Mouse (Mus musculus): Measurements from ENCODE around the gene Hist1h2ad. TPM values are rescaled to one million over a fixed set of nuclear protein-coding genes. Genes with fewer than 3 reads are reported as not detected.
A peak's percentile ranks its signal among the peaks of the same experiment; 100 is the strongest.
"Not testable (repeated sequence)": the region's sequence is repeated elsewhere in the genome, so short reads cannot be mapped to it uniquely, and the experiment has no call there.

The Hist1h2ad gene
- polyA plus RNA-seq, 1 experiment from 2014 or later: 4.1 TPM

- not testable (repeated sequence) for H3K36me3 ChIP-seq (replicated peaks); H3K9me3 ChIP-seq (replicated peaks); H3K27me3 ChIP-seq
- H3K27ac ChIP-seq (replicated peaks): peak within 1 kb of the TSS; percentile 98
- peak; percentile 38 for ATAC-seq (ENCODE audit: insufficient read depth)
- peak within 1 kb of the TSS; percentile 78 for H3K4me2 ChIP-seq
- WGBS (ENCODE audit: insufficient replicate concordance): under 1% methylated on average over 31 of the region's 53 CpGs
- peak within 1 kb of the TSS; percentile 66 for H3K4me3 ChIP-seq (replicated peaks)
- H3K4me1 ChIP-seq (replicated peaks): peaks cover 47% of the 10 kb centered on the region
- peak within 1 kb of the TSS; percentile 75 for H3K9ac ChIP-seq
Observed at GRCm38 (mm10) chr13:23533560-23534367, 40.4 kb upstream of the Hist1h2ad start, which contains the start of gene Hist1h2af. Gene Hist1h2af, plus strand, starts transcription at chr13:23533906.

GRCm38 (mm10) chr13:23534368-23535131 lies 39.6 kb upstream of the Hist1h2ad start:
- ATAC-seq (ENCODE audit: insufficient read depth): peak; percentile 21
- H3K36me3 ChIP-seq (replicated peaks): no peaks in the 10 kb centered on the region
- under 1% methylated on average over 15 of the region's 15 CpGs for WGBS (ENCODE audit: insufficient replicate concordance)
- H3K4me2 ChIP-seq: peak overlapping the region; percentile 78
- no peaks in the 10 kb centered on the region for H3K9me3 ChIP-seq (replicated peaks)
- peak overlapping the region; percentile 66 for H3K4me3 ChIP-seq (replicated peaks)
- peak overlapping the region; percentile 75 for H3K9ac ChIP-seq
- peak overlapping the region; percentile 98 for H3K27ac ChIP-seq (replicated peaks)
- no peaks in the 10 kb centered on the region for H3K27me3 ChIP-seq
- peaks cover 47% of the 10 kb centered on the region for H3K4me1 ChIP-seq (replicated peaks)

- H3K27ac ChIP-seq (replicated peaks): peak within 1 kb of the TSS; percentile 98
- H3K4me2 ChIP-seq: peak within 1 kb of the TSS; percentile 78
- under 1% methylated on average over 54 of the region's 62 CpGs for whole genome bisulfite sequencing (ENCODE audit: insufficient replicate concordance)
- peak within 1 kb of the TSS; percentile 75 for H3K9ac ChIP-seq
- H3K4me3 ChIP-seq (replicated peaks): peak within 1 kb of the TSS; percentile 66
- peak; percentile 84 for ATAC-seq (ENCODE audit: insufficient read depth)
- H3K4me1 ChIP-seq (replicated peaks): peaks cover 50% of the 10 kb centered on the region
- H3K27me3 ChIP-seq; H3K36me3 ChIP-seq (replicated peaks); H3K9me3 ChIP-seq (replicated peaks): not testable (repeated sequence)
Observed at GRCm38 (mm10) chr13:23535137-23536075, 38.8 kb upstream of the Hist1h2ad start, which contains the start of gene Hist1h3g. Gene Hist1h3g, plus strand, starts transcription at chr13:23535422.

- H3K27me3 ChIP-seq: no peaks in the 10 kb centered on the region
- H3K9ac ChIP-seq: peak overlapping the region; percentile 73
- 12% methylated on average over 7 of the region's 7 CpGs for WGBS (ENCODE audit: insufficient replicate concordance)
- no peaks in the 10 kb centered on the region for H3K9me3 ChIP-seq (replicated peaks)
- peak overlapping the region; percentile 98 for H3K27ac ChIP-seq (replicated peaks)
- peak overlapping the region; percentile 66 for H3K4me3 ChIP-seq (replicated peaks)
- H3K36me3 ChIP-seq (replicated peaks): no peaks in the 10 kb centered on the region
- peak overlapping the region; percentile 78 for H3K4me2 ChIP-seq
- ATAC-seq (ENCODE audit: insufficient read depth): no peak
- peaks cover 55% of the 10 kb centered on the region for H3K4me1 ChIP-seq (replicated peaks)
Observed at GRCm38 (mm10) chr13:23536076-23536822, 37.9 kb upstream of the Hist1h2ad start.

GRCm38 (mm10) chr13:23537006-23537710 lies 37.0 kb upstream of the Hist1h2ad start:
- no peaks in the 10 kb centered on the region for H3K9me3 ChIP-seq (replicated peaks)
- ATAC-seq (ENCODE audit: insufficient read depth): no peak
- H3K4me1 ChIP-seq (replicated peaks): peaks cover 58% of the 10 kb centered on the region
- H3K9ac ChIP-seq: peak overlapping the region; percentile 73
- H3K4me3 ChIP-seq (replicated peaks): peak overlapping the region; percentile 66
- H3K27ac ChIP-seq (replicated peaks): peak overlapping the region; percentile 98
- H3K27me3 ChIP-seq: no peaks in the 10 kb centered on the region
- H3K4me2 ChIP-seq: peak overlapping the region; percentile 78
- no peaks in the 10 kb centered on the region for H3K36me3 ChIP-seq (replicated peaks)
- 57% methylated on average over 3 of the region's 3 CpGs for WGBS (ENCODE audit: insufficient replicate concordance)

GRCm38 (mm10) chr13:23538249-23538648 lies 35.9 kb upstream of the Hist1h2ad start:
- H3K4me2 ChIP-seq: peak overlapping the region; percentile 78

GRCm38 (mm10) chr13:23539821-23540220 lies 34.4 kb upstream of the Hist1h2ad start:
- ATAC-seq (ENCODE audit: insufficient read depth); H3K4me3 ChIP-seq (replicated peaks); H3K9me3 ChIP-seq (replicated peaks); H3K4me2 ChIP-seq; H3K9ac ChIP-seq; H3K36me3 ChIP-seq (replicated peaks); H3K27me3 ChIP-seq: not testable (repeated sequence)
- Histone ChIP-seq H3K4me1 (replicated peaks) (peaks cover 40% of the 10 kb centered on the region), H3K27ac (replicated peaks) (peak overlapping the region; percentile 98; the same call in 1 of the 2 replicates)
- 66% methylated on average over 1 of the region's 1 CpGs for WGBS (ENCODE audit: insufficient replicate concordance)

More at GRCm38 (mm10) chr13:23538249-23538648, 35.9 kb upstream of the Hist1h2ad start:
- Histone ChIP-seq H3K9me3 (replicated peaks) (no peaks in the 10 kb centered on the region), H3K36me3 (replicated peaks) (no peaks in the 10 kb centered on the region), H3K4me3 (replicated peaks) (0 out of 2 replicates have a peak overlapping the region, but pooled peaks have one; percentile 66), H3K9ac (peak overlapping the region; percentile 73; the same call in 1 of the 2 replicates), H3K27ac (replicated peaks) (peak overlapping the region; percentile 98), H3K4me1 (replicated peaks) (peaks cover 47% of the 10 kb centered on the region), H3K27me3 (no peaks in the 10 kb centered on the region)
- no peak for ATAC-seq (ENCODE audit: insufficient read depth)
- WGBS (ENCODE audit: insufficient replicate concordance): 72% methylated on average over 5 of the region's 5 CpGs

GRCm38 (mm10) chr13:23541497-23541896 lies 32.7 kb upstream of the Hist1h2ad start:
- peak overlapping the region; percentile 63 for H3K4me3 ChIP-seq (replicated peaks)
- H3K27me3 ChIP-seq: no peaks in the 10 kb centered on the region
- 0 out of 2 replicates have a peak overlapping the region, but pooled peaks have one; percentile 43 for H3K9ac ChIP-seq
- WGBS (ENCODE audit: insufficient replicate concordance): 46% methylated on average over 3 of the region's 3 CpGs
- peaks cover 45% of the 10 kb centered on the region for H3K4me1 ChIP-seq (replicated peaks)
- no peaks in the 10 kb centered on the region for H3K9me3 ChIP-seq (replicated peaks)
- peak overlapping the region; percentile 74 for H3K27ac ChIP-seq (replicated peaks)
- no peak for ATAC-seq (ENCODE audit: insufficient read depth)
- no peaks in the 10 kb centered on the region for H3K36me3 ChIP-seq (replicated peaks)
- peak overlapping the region; percentile 66 for H3K4me2 ChIP-seq

- H3K27ac ChIP-seq (replicated peaks): peak overlapping the region; percentile 97
- peaks cover 42% of the 10 kb centered on the region for H3K4me1 ChIP-seq (replicated peaks)
- not testable (repeated sequence) for H3K9me3 ChIP-seq (replicated peaks); H3K36me3 ChIP-seq (replicated peaks); ATAC-seq (ENCODE audit: insufficient read depth); H3K27me3 ChIP-seq
- peak overlapping the region; percentile 63 for H3K4me3 ChIP-seq (replicated peaks)
- H3K9ac ChIP-seq: peak overlapping the region; percentile 75
- WGBS (ENCODE audit: insufficient replicate concordance): 9% methylated on average over 3 of the region's 3 CpGs
- H3K4me2 ChIP-seq: peak overlapping the region; percentile 66
Observed at GRCm38 (mm10) chr13:23542225-23542980, 31.8 kb upstream of the Hist1h2ad start.
